Mouse (Mus musculus): Measurements from ENCODE around the gene Med9.

The Med9 gene

DNA sequence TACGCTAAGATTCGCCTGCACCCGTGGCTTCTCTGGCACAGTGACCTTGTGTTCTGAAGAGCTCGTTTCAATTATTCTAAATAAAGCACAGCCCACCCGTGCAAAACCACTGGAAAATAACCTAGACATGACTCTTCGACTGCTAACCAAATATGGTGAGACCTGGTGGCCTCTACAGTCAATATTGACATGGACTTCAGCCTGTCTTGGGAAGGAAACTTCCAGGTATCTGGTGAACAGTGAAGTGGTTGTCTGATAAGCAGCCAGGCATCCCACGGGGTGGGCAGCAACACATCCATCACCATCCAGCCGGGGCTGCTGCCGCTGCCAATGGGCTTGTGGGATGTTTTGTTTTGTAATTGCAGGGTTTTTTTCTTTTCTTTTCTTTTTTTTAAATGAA, 46.3 kb downstream of the Med9 start:
- DNase-seq (ENCODE audit: low spot score in 2 of 2), result no peak

DNA sequence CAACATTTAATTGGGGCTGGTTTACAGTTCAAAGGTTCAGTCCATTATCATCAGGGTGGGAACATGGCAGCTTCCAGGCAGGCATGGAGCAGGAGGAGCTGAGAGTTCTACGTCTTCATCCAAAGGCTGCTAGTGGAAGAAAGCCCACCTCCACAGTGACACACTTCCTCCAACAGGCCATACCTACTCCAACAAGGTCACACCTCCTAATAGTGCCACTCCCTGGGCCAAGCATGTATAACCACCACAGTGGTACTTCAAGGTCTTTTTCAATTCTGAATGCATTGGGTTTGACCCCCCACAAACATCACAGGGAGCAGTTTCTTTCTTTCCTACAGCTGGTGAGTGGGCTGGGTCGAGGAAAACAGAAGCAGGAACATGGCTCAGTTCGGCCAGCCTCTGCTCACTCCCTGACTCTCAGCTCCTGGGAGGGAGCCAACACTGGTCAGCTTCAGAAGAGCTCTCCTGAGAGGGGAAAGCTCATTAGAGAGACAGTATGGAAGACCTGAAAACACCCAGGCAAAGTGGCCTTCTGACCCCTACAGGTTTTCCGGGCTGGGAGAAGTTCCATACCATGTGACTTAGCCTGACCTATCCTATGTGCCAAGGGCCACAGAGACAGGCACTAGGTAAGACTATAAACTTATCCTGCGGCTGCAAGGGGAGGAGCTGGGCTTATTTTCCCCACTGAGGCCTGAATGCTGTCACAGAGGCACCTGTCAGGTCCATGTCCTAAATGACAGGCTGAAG, 53.4 kb downstream of the Med9 start:
- no peak for DNase-seq (ENCODE audit: low spot score in 2 of 2)

DNA sequence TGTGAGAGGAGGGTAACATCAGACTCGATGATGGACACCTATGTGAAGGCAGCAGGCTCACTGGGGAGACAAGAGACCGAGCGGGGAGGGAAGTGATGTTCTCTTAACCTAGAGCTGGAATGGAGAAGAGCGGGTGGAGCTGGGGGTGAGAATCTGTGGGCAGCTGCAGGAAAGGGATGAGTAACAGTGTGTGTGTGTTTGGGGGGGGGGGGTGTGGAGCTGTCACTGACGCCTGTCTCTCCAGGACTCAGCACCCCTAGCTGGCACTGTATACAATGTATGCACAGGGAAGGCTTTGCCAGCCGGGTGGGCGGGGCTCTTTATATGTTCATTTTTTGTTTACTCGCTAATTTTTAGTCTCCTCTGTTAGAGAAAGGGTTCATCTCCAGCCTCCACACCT, 55.8 kb downstream of the Med9 start:
- no peak for DNase-seq (ENCODE audit: low spot score in 2 of 2)

GRCm38 (mm10) chr11:60004716-60005115, 56.7 kb downstream of the Med9 start:
- DNase-seq (ENCODE audit: low spot score in 2 of 2), result no peak

GRCm38 (mm10) chr11:60005866-60006265, 57.9 kb downstream of the Med9 start:
- no peak for DNase-seq (ENCODE audit: low spot score in 2 of 2)

DNA sequence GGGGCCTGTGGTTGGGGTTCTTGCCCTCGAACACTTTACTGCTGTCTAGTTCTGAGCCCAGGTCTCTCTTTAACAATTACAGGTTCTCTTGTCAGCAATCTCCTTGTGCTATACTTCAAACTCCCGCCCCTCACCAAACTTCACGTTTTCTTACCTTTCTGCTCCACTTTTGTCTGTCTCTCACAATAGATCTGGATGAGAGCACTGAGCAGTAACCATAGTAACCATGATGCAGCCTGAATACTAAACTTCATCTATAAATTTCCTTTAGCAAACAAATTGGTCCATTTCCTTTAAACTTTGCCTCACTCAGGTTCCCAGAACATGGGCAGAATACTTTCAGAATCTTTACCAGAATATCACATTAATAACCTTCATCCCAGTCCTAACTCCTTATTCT, 61.4 kb downstream of the Med9 start:
- no peak for DNase-seq (ENCODE audit: low spot score in 2 of 2)

DNA sequence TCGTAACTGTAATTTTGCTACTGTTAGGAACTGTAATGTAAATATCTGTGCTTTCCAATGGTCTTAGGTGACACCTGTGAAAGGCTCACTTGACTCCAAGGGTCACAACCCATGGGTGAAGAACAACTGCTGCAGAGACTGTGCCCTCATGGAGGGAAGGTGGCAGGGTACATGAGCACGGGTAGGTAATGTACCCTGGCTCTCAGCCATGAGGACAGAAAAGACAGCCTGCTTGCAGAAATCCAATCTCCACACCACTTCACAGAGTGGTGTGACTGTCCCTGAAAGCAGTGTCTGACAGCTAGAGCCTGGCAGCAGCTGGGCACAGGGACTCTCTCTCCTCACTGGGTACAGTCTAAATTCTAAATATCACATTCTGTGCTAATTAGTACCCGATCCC, 63.5 kb downstream of the Med9 start:
- no peak for DNase-seq (ENCODE audit: low spot score in 2 of 2)
